Mouse (Mus musculus) forebrain, embryonic 11.5 days (tissue): Measurements from ENCODE around the gene Lbh. TPM values are rescaled to one million over a fixed set of nuclear protein-coding genes. Genes with fewer than 3 reads are reported as not detected.

Source experiments
- ATAC-seq: fragments of 200-750 bp; cut with Nextera tagmentation; replicated peaks from 2 replicates; pipeline ENCODE4 v1.8.0; 2017; ENCODE audit warnings: moderate TSS enrichment; ENCODE audit not compliant: low FRiP score
- DNase-seq: peaks from one replicate; pipeline ENCODE4 v3.0.0-alpha.2; 2017; ENCODE audit warnings: low spot score
- H3K27ac ChIP-seq: fragments of 300-500 bp; sonication (generic); 2 replicates; pipeline ENCODE4 v1.5.1; 2014; ENCODE audit warnings: low read depth, low read length
- H3K27me3 ChIP-seq: fragments of 300-500 bp; sonication (generic); 2 replicates; pipeline ENCODE4 v1.6.1; 2014; ENCODE audit warnings: mild to moderate bottlenecking, low read length, mixed read lengths; ENCODE audit not compliant: control insufficient read depth, insufficient read depth
- H3K36me3 ChIP-seq: fragments of 300-500 bp; sonication (generic); 2 replicates; pipeline ENCODE4 v1.6.1; 2014; ENCODE audit warnings: mild to moderate bottlenecking, low read length, moderate library complexity, mixed read lengths; ENCODE audit not compliant: control insufficient read depth, insufficient read depth
- H3K4me1 ChIP-seq: fragments of 300-500 bp; sonication (generic); replicated peaks from 2 replicates; pipeline ENCODE4 v1.6.1; 2014; ENCODE audit warnings: low read length, mixed read lengths; ENCODE audit not compliant: control insufficient read depth, insufficient read depth
- H3K4me2 ChIP-seq: fragments of 300-500 bp; sonication (generic); 2 replicates; pipeline ENCODE4 v1.6.1; 2014; ENCODE audit warnings: low read depth, mild to moderate bottlenecking, low read length, moderate library complexity, mixed read lengths; ENCODE audit not compliant: severe bottlenecking
- H3K4me3 ChIP-seq: fragments of 300-500 bp; sonication (generic); 2 replicates; pipeline ENCODE4 v1.5.1; 2014; ENCODE audit warnings: low read depth, low read length
- H3K9ac ChIP-seq: fragments of 300-500 bp; sonication (generic); 2 replicates; pipeline ENCODE4 v1.6.1; 2014; ENCODE audit warnings: low read length
- H3K9me3 ChIP-seq: fragments of 300-500 bp; sonication (generic); 2 replicates; pipeline ENCODE4 v1.6.1; 2016; ENCODE audit warnings: low read length, mixed read lengths; ENCODE audit not compliant: control insufficient read depth
- WGBS: fragments of 180-500 bp; shearing (Covaris S2); extraction: QIAGEN DNeasy Blood & Tissue Kit; methylation state at CpG from one replicate; pipeline ENCODE4 v1.1.7; 2014; 5-methylcytosine and 5-hydroxymethylcytosine counted together
- polyA plus RNA-seq: library from polyadenylated mRNA; unstranded; fragments of >200 nt; fragmentation: Nextera tagmentation; extraction: Ambion mirVana; gene quantifications from 2 replicates; pipeline ENCODE4 v1.2.1, GENCODE M21; 2014

Gene Lbh
- polyA plus RNA-seq, 1 experiment from 2014 or later, result 2.9 TPM

- Histone ChIP-seq H3K27ac (no peak overlapping the region), H3K27me3 (no peaks in the 10 kb centered on the region), H3K4me1 (no peaks in the 10 kb centered on the region), H3K4me2 (no peak overlapping the region), H3K9me3 (no peaks in the 10 kb centered on the region), H3K9ac (no peak overlapping the region), H3K36me3 (no peaks in the 10 kb centered on the region), H3K4me3 (no peak overlapping the region)
- ATAC-seq (no peak), DNase-seq (peak; percentile 43)
- WGBS, result 88% methylated on average over 3 of the region's 3 CpGs
These were observed 22.6 kb upstream of the Lbh start for GRCm38 (mm10) chr17:72895506-72895905.

- no peak for ATAC-seq
- H3K4me3 ChIP-seq, result no peak overlapping the region
- H3K9ac ChIP-seq, result no peak overlapping the region
- 91% methylated on average over 7 of the region's 7 CpGs for WGBS
- H3K4me2 ChIP-seq, result no peak overlapping the region
- no peaks in the 10 kb centered on the region for H3K27me3 ChIP-seq
- H3K36me3 ChIP-seq, result no peaks in the 10 kb centered on the region
- DNase-seq, result no peak
- no peaks in the 10 kb centered on the region for H3K4me1 ChIP-seq
- no peaks in the 10 kb centered on the region for H3K9me3 ChIP-seq
- H3K27ac ChIP-seq, result no peak overlapping the region
These were observed 21.0 kb upstream of the Lbh start for GRCm38 (mm10) chr17:72897076-72897475.

GRCm38 (mm10) chr17:72897961-72898360, 20.1 kb upstream of the Lbh start:
- WGBS, result 88% methylated on average over 5 of the region's 5 CpGs
- no peak overlapping the region for H3K9ac ChIP-seq
- peak; percentile 16 for DNase-seq

GRCm38 (mm10) chr17:72898775-72899174, 19.3 kb upstream of the Lbh start:
- H3K27me3 ChIP-seq, result no peaks in the 10 kb centered on the region
- no peak overlapping the region for H3K9ac ChIP-seq
- WGBS, result 70% methylated on average over 3 of the region's 3 CpGs
- H3K4me2 ChIP-seq, result no peak overlapping the region
- H3K4me1 ChIP-seq, result no peaks in the 10 kb centered on the region
- H3K27ac ChIP-seq, result no peak overlapping the region
- DNase-seq, result no peak
- H3K9me3 ChIP-seq, result no peaks in the 10 kb centered on the region
- no peak overlapping the region for H3K4me3 ChIP-seq
- no peaks in the 10 kb centered on the region for H3K36me3 ChIP-seq
- ATAC-seq, result no peak

More at GRCm38 (mm10) chr17:72897961-72898360, 20.1 kb upstream of the Lbh start:
- Histone ChIP-seq H3K36me3 (no peaks in the 10 kb centered on the region), H3K27ac (no peak overlapping the region), H3K27me3 (no peaks in the 10 kb centered on the region), H3K4me2 (no peak overlapping the region), H3K4me3 (no peak overlapping the region), H3K9me3 (no peaks in the 10 kb centered on the region), H3K4me1 (no peaks in the 10 kb centered on the region)
- ATAC-seq, result no peak

- Histone ChIP-seq H3K4me3 (no peak overlapping the region), H3K4me1 (no peaks in the 10 kb centered on the region), H3K27me3 (no peaks in the 10 kb centered on the region), H3K4me2 (no peak overlapping the region), H3K36me3 (no peaks in the 10 kb centered on the region), H3K9me3 (no peaks in the 10 kb centered on the region), H3K27ac (no peak overlapping the region), H3K9ac (no peak overlapping the region)
- ATAC-seq (no peak), DNase-seq (no peak)
- 90% methylated on average over 6 of the region's 6 CpGs for WGBS
These were observed 17.1 kb upstream of the Lbh start for GRCm38 (mm10) chr17:72901021-72901420.

GRCm38 (mm10) chr17:72901705-72902104, 16.4 kb upstream of the Lbh start:
- H3K9ac ChIP-seq, result no peak overlapping the region
- H3K27me3 ChIP-seq, result no peaks in the 10 kb centered on the region
- no peak overlapping the region for H3K27ac ChIP-seq
- DNase-seq (no peak), ATAC-seq (no peak)
- WGBS, result 92% methylated on average over 4 of the region's 4 CpGs
- H3K4me1 ChIP-seq, result no peaks in the 10 kb centered on the region
- H3K9me3 ChIP-seq, result no peaks in the 10 kb centered on the region
- H3K4me3 ChIP-seq, result no peak overlapping the region
- H3K4me2 ChIP-seq, result no peak overlapping the region
- H3K36me3 ChIP-seq, result no peaks in the 10 kb centered on the region

- no peak overlapping the region for H3K27ac ChIP-seq
- 91% methylated on average over 5 of the region's 5 CpGs for WGBS
- no peak for ATAC-seq
- H3K4me1 ChIP-seq, result no peaks in the 10 kb centered on the region
- no peak overlapping the region for H3K4me2 ChIP-seq
- no peak overlapping the region for H3K9ac ChIP-seq
- H3K4me3 ChIP-seq, result no peak overlapping the region
- peak; percentile 15 for DNase-seq
- H3K36me3 ChIP-seq, result no peaks in the 10 kb centered on the region
- H3K9me3 ChIP-seq, result no peaks in the 10 kb centered on the region
- H3K27me3 ChIP-seq, result no peaks in the 10 kb centered on the region
These were observed 14.8 kb upstream of the Lbh start for GRCm38 (mm10) chr17:72903321-72903720.

GRCm38 (mm10) chr17:72903921-72904421, 14.1 kb upstream of the Lbh start:
- Histone ChIP-seq H3K9me3 (no peaks in the 10 kb centered on the region), H3K27ac (no peak overlapping the region), H3K9ac (no peak overlapping the region), H3K36me3 (no peaks in the 10 kb centered on the region), H3K27me3 (no peaks in the 10 kb centered on the region), H3K4me1 (no peaks in the 10 kb centered on the region), H3K4me3 (no peak overlapping the region), H3K4me2 (no peak overlapping the region)
- 88% methylated on average over 9 of the region's 9 CpGs for WGBS
- ATAC-seq (no peak), DNase-seq (peak; percentile 34)

GRCm38 (mm10) chr17:72904873-72905272, 13.2 kb upstream of the Lbh start:
- Histone ChIP-seq H3K4me1 (no peaks in the 10 kb centered on the region), H3K9me3 (no peaks in the 10 kb centered on the region), H3K9ac (no peak overlapping the region), H3K4me2 (no peak overlapping the region), H3K4me3 (no peak overlapping the region), H3K27me3 (no peaks in the 10 kb centered on the region), H3K36me3 (no peaks in the 10 kb centered on the region), H3K27ac (no peak overlapping the region)
- DNase-seq (no peak), ATAC-seq (no peak)
- WGBS, result 93% methylated on average over 7 of the region's 7 CpGs
